Mouse (Mus musculus): ENCODE measurements around the gene Setd1b.

Setd1b gene

DNA sequence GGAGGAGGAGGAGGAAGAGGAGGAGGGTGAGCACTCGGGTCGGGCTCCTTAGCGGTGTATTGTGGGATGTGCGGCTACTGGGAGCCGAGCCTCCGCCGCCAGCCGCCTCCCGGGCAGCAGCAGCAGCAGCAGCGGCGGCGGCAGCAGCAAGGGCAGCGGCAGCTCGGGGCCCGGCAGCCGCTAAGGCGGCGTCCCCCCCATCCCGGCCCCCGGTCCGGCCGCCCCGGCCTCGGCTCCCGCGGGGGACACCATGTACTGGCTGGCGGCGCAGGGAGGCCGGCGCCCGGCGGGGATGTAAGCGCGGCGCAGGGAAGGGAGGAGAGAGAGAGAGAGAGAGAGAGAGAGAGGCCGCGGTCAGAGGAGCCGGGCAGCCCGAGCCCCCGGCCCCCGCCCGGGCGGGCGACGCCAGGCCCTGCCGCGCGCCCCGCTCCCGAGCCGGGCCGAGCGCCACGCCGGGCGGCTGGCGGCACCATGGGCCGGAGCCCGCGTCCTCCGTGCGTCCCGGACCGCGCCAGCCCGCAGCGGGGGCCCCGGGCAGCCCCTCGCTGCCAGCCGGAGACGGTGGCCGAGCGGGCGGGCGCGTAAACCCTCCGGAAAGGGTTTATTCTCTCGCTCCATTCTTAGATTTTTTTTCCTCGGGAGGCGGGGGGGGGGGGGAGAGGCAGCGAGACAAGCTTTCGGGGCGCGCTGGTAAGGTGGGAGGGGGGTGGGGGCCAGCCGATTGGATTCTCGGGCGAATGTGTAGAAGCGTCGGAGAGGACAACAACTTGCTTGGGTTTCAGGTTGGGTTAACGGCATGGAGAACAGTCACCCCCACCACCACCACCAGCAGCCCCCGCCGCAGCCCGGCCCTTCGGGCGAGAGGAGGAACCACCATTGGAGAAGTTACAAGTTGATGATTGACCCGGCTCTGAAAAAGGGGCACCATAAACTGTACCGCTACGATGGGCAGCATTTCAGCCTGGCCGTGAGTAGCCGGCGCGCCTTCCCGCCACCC is at the start of gene Setd1b:
TSS of gene Setd1b (plus strand) at position 33 of the 997 bp plus-strand sequence.
- DNase-seq (ENCODE audit: extremely low read depth, insufficient read length, low spot score) = peak; percentile 71

DNA sequence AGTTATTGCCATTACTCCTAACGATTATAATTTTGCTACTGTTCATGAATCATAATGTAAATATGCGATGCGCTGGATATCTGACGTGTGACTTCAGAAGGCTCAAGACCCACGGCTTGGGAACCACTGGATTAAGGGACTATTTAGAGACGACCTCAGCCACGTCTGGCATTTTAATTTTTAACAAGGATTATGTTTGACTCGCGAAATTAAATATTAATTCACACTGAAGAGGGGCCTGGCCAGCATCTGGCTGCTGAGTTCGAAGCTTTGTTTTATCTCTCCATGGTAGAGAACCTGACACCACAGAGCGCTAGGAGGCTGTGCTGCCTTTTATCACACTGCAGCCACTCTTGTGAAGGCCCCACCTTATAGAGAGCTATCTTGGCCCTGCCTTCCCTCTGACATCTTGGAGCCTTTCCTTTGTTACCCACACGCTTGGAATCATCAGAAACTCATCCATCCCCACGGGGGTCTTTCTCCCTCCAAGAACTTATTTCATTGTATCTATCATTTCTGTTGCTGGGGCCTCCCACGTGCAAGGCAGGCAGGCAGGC is 48.8 kb upstream of the Setd1b start:
- no peak for DNase-seq (ENCODE audit: extremely low read depth, insufficient read length, low spot score)

DNA sequence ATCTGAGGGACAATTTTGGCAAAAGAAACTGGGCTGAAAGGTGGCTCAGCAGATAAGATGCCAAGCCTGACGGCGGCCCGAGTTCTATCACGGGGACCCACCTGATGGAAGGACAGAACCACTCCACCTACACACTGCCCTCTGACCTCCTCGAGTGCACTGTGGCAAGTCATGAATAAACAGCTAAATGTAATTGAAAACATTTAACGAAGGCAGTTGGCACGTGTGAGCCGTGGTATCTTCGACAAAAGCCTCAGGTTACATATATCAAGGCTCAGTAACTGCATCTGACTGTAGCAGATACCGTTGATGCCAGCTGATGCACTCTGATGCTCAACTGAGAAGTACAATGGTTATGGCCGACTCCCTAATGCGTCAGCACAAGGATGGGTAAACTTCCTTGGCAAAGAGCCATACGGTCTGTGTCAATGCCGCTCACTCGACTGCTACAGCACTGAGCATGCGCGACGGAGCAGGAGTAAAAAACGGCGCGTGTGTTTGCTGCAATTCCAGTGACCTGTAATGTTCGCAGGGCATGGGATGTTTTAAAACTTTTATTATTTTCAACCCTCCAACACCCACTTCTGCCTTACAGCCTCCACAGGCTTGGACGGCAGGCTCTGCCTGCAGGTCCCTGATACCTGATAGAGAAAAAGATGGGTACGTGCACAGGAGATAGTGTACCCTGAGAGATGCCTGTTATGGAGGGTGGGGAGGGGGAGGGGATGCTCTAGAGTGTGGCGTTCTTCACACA is 47.6 kb upstream of the Setd1b start:
- no peak for DNase-seq (ENCODE audit: extremely low read depth, insufficient read length, low spot score)

DNA sequence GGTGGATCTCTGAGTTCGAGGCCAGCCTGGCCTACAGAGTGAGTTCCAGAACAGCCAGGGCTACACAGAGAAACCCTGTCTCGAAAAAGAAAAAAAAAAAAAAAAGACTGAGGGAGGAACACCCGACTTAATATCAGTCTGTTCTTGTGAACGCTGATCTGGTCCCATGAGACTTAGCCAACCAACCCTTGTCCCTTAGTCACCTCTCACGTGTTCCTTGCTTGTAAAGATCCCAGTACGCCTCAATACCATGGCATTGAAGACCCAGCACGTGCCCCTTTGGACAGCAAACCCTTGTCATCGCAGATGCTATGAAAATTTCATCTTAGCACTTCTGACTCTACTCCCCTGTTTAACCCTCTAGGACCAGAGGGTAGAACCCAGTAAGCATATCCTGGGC is 45.7 kb upstream of the Setd1b start:
- no peak for DNase-seq (ENCODE audit: extremely low read depth, insufficient read length, low spot score)

GRCm38 (mm10) chr5:123098487-123098886 is 43.5 kb upstream of the Setd1b start:
- no peak for DNase-seq (ENCODE audit: extremely low read depth, insufficient read length, low spot score)

- DNase-seq (ENCODE audit: extremely low read depth, insufficient read length, low spot score) = no peak
Observed at GRCm38 (mm10) chr5:123102376-123102775, 39.6 kb upstream of the Setd1b start.

- no peak for DNase-seq (ENCODE audit: extremely low read depth, insufficient read length, low spot score)
Observed at GRCm38 (mm10) chr5:123103556-123103955, 38.4 kb upstream of the Setd1b start.

- DNase-seq (ENCODE audit: extremely low read depth, insufficient read length, low spot score) = no peak
Observed at GRCm38 (mm10) chr5:123104769-123105168, 37.2 kb upstream of the Setd1b start.

DNA sequence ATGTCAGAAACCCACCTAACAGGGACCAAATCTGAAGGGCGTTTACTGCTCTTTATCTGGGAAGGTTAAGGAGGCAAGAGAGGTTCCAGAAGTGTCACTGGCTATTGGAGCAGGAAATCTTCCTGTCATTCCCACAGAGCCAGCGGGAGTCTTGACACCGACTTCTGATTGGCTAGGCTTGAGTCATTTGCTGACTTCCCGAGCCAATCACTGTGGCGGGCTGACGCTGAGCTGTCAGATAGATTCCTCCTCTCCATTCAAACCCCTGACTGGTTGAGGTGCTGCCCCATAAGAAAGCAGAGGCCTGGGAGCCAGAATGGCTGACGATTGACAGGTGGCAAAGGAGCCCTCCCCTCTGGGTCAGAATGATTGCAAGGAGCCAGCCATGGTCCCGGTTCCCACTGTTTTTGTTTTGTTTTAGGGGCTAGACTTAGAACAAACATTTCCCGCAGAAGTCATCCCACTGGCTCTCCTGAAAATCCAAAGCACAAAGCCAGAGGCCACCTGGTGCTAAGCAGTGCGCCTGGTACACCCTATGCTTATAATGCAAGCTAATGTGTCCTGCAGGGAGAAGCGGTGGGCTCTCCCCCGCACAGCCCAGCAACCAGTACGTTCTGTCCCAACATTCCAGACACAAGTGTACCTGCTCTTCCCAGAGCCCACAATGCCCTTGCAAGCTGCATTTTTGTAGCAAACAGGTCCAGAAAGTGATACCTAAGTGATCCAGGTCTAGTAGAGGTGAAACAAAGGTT is 32.4 kb upstream of the Setd1b start:
- no peak for DNase-seq (ENCODE audit: extremely low read depth, insufficient read length, low spot score)

DNA sequence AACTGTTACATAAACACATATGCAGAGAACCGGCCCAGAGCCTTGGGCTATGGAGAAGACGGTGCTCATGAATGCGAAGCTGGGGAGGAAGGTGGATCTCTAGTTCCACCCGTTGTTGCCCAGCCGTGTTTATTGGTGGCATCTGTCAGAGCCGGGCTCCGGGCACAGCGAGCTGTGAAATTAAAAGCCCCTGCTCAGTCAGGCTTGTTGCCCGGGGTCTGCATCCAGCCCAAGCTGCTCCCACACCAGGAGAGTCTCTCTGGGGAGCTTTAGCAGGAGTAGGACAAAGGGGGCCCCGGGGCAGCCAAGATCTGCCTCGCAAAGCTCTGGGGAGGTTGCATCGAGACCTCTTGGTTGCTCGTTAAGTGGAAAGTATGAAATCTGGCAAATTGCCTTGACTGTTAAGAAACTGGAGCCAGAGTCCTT is 31.7 kb upstream of the Setd1b start:
- no peak for DNase-seq (ENCODE audit: extremely low read depth, insufficient read length, low spot score)

DNA sequence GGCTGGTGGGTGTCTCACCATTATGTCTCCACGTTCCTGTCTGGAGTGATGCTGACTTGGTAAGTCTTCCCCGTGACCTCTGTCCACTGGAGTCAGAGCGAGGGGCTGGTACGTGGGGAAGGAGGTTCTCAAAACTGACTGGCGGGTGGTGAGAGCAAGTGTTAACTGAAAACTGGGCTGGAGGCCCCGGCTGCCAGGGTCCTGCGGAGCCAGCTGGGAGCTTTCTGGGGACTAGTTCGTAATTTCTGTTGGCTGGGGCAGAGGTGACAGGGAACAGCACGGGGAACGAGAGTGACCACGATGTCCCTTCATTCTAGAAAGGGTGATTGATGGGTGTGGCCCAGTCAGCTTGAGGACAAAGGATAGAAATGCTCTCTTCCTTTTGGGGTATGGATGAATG is 27.9 kb upstream of the Setd1b start:
- DNase-seq (ENCODE audit: extremely low read depth, insufficient read length, low spot score) = no peak

GRCm38 (mm10) chr5:123114924-123115323 is 27.1 kb upstream of the Setd1b start:
- DNase-seq (ENCODE audit: extremely low read depth, insufficient read length, low spot score) = no peak

DNA sequence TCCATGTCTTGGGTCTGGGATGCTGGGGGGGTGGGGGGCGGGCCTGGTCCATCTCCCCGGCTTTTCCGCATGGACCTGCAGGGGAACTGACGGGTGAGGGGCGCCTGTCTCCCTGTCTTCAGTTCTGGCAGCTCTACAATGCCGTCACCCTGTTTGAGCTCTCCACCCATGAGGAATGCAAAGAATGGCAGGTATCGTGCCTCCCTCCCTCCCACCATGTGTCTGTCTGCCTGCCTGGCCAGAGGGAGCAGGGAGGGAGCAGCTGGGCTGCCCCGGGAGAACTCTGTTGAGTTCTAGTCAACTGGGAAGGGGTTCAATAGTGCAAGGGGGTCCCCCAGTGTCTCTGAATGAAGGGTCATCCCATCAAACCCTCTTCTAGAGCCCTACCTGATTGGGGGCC is 25.9 kb upstream of the Setd1b start:
- no peak for DNase-seq (ENCODE audit: extremely low read depth, insufficient read length, low spot score)

GRCm38 (mm10) chr5:123117257-123117656 is 24.7 kb upstream of the Setd1b start:
- DNase-seq (ENCODE audit: extremely low read depth, insufficient read length, low spot score) = peak; percentile 61

- no peak for DNase-seq (ENCODE audit: extremely low read depth, insufficient read length, low spot score)
Observed at GRCm38 (mm10) chr5:123117773-123118172, 24.2 kb upstream of the Setd1b start.

GRCm38 (mm10) chr5:123118826-123119225 is 23.2 kb upstream of the Setd1b start:
- no peak for DNase-seq (ENCODE audit: extremely low read depth, insufficient read length, low spot score)

- no peak for DNase-seq (ENCODE audit: extremely low read depth, insufficient read length, low spot score)
Observed at GRCm38 (mm10) chr5:123120624-123121215, 21.3 kb upstream of the Setd1b start.

GRCm38 (mm10) chr5:123122181-123122580 is 19.8 kb upstream of the Setd1b start:
- DNase-seq (ENCODE audit: extremely low read depth, insufficient read length, low spot score) = no peak

GRCm38 (mm10) chr5:123125105-123125504 is 16.9 kb upstream of the Setd1b start:
- no peak for DNase-seq (ENCODE audit: extremely low read depth, insufficient read length, low spot score)

All from 3134 (cell line).